Mouse (Mus musculus): ENCODE data around the gene Osbpl11. TPM values are rescaled to one million over a fixed set of nuclear protein-coding genes. Genes with fewer than 3 reads are reported as not detected.
A peak's percentile ranks its signal among the peaks of the same experiment; 100 is the strongest.
"Not testable (repeated sequence)": the region's sequence is repeated elsewhere in the genome, so short reads cannot be mapped to it uniquely, and the experiment has no call there.

The Osbpl11 gene
- polyA plus RNA-seq, 1 experiment from 2014 or later: 19.7 TPM

- Histone ChIP-seq H3K9ac (ENCODE audit: low read depth, low read length) (no peak overlapping the region), H3K4me1 (replicated peaks; ENCODE audit: control insufficient read depth, insufficient read depth, low read length) (no peaks in the 10 kb centered on the region), H3K4me3 (ENCODE audit: low read depth, low read length) (no peak overlapping the region), H3K27ac (ENCODE audit: low read depth, low read length) (no peak overlapping the region), H3K9me3 (ENCODE audit: control insufficient read depth, low read length) (no peaks in the 10 kb centered on the region), H3K36me3 (ENCODE audit: control insufficient read depth, insufficient read depth, low read length) (no peaks in the 10 kb centered on the region), H3K4me2 (replicated peaks; ENCODE audit: low read depth, low read length) (no peak overlapping the region), H3K27me3 (ENCODE audit: control insufficient read depth, insufficient read depth, low read length) (no peaks in the 10 kb centered on the region)
- ATAC-seq (ENCODE audit: low FRiP score) (no peak), DNase-seq (ENCODE audit: low spot score) (peak; percentile 53)
- WGBS: 52% methylated on average over 4 of the region's 4 CpGs
These were observed 29.9 kb upstream of the Osbpl11 start for GRCm38 (mm10) chr16:33154992-33155391.

DNA sequence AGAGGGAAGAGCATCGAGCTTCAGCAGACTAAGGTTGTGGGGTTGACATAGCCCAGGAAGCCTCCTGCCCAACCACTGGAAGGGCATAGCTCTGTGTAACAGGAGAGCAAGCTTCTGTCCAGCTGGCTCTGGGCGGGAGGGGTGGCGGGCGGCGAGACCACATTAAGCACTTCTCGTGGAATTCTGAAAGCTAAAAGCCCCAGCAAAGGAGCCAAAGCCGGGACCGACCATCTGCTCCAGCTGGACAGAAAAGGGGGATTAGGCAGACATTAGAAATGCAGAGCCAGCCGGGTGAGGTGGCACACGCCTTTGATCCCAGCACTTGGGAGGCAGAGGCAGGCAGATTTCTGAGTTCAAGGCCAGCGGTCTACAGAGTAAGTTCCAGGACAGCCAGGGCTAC is 26.9 kb upstream of the Osbpl11 start:
- Histone ChIP-seq H3K4me1 (replicated peaks; ENCODE audit: control insufficient read depth, insufficient read depth, low read length) (no peaks in the 10 kb centered on the region), H3K36me3 (ENCODE audit: control insufficient read depth, insufficient read depth, low read length) (no peaks in the 10 kb centered on the region), H3K4me3 (ENCODE audit: low read depth, low read length) (no peak overlapping the region), H3K27me3 (ENCODE audit: control insufficient read depth, insufficient read depth, low read length) (no peaks in the 10 kb centered on the region), H3K9me3 (ENCODE audit: control insufficient read depth, low read length) (no peaks in the 10 kb centered on the region), H3K27ac (ENCODE audit: low read depth, low read length) (no peak overlapping the region), H3K9ac (ENCODE audit: low read depth, low read length) (no peak overlapping the region), H3K4me2 (replicated peaks; ENCODE audit: low read depth, low read length) (no peak overlapping the region)
- ATAC-seq (ENCODE audit: low FRiP score): no peak
- WGBS: 83% methylated on average over 11 of the region's 11 CpGs
- DNase-seq (ENCODE audit: low spot score): no peak

GRCm38 (mm10) chr16:33158590-33159071 is 26.2 kb upstream of the Osbpl11 start:
- no peak for ATAC-seq (ENCODE audit: low FRiP score)
- Histone ChIP-seq H3K4me1 (replicated peaks; ENCODE audit: control insufficient read depth, insufficient read depth, low read length) (no peaks in the 10 kb centered on the region), H3K27me3 (ENCODE audit: control insufficient read depth, insufficient read depth, low read length) (no peaks in the 10 kb centered on the region), H3K27ac (ENCODE audit: low read depth, low read length) (no peak overlapping the region), H3K4me3 (ENCODE audit: low read depth, low read length) (no peak overlapping the region), H3K9ac (ENCODE audit: low read depth, low read length) (no peak overlapping the region), H3K9me3 (ENCODE audit: control insufficient read depth, low read length) (no peaks in the 10 kb centered on the region), H3K36me3 (ENCODE audit: control insufficient read depth, insufficient read depth, low read length) (no peaks in the 10 kb centered on the region), H3K4me2 (replicated peaks; ENCODE audit: low read depth, low read length) (no peak overlapping the region)
- 90% methylated on average over 14 of the region's 14 CpGs for WGBS
- DNase-seq (ENCODE audit: low spot score): no peak

DNA sequence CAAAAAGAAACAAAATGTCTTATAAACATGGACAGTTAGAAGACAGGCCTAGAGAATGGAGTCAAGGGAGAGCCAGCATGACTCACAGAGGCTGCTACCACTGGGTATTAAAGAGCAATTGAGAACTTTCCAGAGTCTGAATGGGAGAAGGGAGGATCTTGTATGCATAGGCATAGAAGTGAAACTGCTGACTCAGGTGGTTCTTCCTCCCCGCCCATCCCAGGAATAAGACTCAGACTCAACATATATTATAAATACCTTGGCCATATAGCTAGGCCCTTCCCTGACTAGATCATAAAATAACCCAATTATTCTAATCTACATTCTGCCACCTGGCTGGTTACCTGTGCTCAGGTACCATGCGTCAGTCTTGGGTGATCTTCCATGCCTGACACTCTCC is 25.5 kb upstream of the Osbpl11 start:
- WGBS: 92% methylated on average over 2 of the region's 2 CpGs
- no peaks in the 10 kb centered on the region for H3K36me3 ChIP-seq (ENCODE audit: control insufficient read depth, insufficient read depth, low read length)
- ATAC-seq (ENCODE audit: low FRiP score): no peak
- no peak overlapping the region for H3K4me3 ChIP-seq (ENCODE audit: low read depth, low read length)
- H3K27me3 ChIP-seq (ENCODE audit: control insufficient read depth, insufficient read depth, low read length): no peaks in the 10 kb centered on the region
- H3K4me1 ChIP-seq (replicated peaks; ENCODE audit: control insufficient read depth, insufficient read depth, low read length): no peaks in the 10 kb centered on the region
- no peak overlapping the region for H3K4me2 ChIP-seq (replicated peaks; ENCODE audit: low read depth, low read length)
- no peak overlapping the region for H3K9ac ChIP-seq (ENCODE audit: low read depth, low read length)
- no peaks in the 10 kb centered on the region for H3K9me3 ChIP-seq (ENCODE audit: control insufficient read depth, low read length)
- no peak for DNase-seq (ENCODE audit: low spot score)
- no peak overlapping the region for H3K27ac ChIP-seq (ENCODE audit: low read depth, low read length)

- Histone ChIP-seq H3K27ac (ENCODE audit: low read depth, low read length) (no peak overlapping the region), H3K4me3 (ENCODE audit: low read depth, low read length) (no peak overlapping the region), H3K9ac (ENCODE audit: low read depth, low read length) (no peak overlapping the region), H3K36me3 (ENCODE audit: control insufficient read depth, insufficient read depth, low read length) (no peaks in the 10 kb centered on the region), H3K4me2 (replicated peaks; ENCODE audit: low read depth, low read length) (no peak overlapping the region), H3K4me1 (replicated peaks; ENCODE audit: control insufficient read depth, insufficient read depth, low read length) (no peaks in the 10 kb centered on the region), H3K27me3 (ENCODE audit: control insufficient read depth, insufficient read depth, low read length) (no peaks in the 10 kb centered on the region), H3K9me3 (ENCODE audit: control insufficient read depth, low read length) (no peaks in the 10 kb centered on the region)
- WGBS: 84% methylated on average over 13 of the region's 13 CpGs
- DNase-seq (ENCODE audit: low spot score): no peak
- ATAC-seq (ENCODE audit: low FRiP score): no peak
These were observed 21.4 kb upstream of the Osbpl11 start for GRCm38 (mm10) chr16:33163330-33164090.

GRCm38 (mm10) chr16:33166284-33166683 is 18.6 kb upstream of the Osbpl11 start:
- not testable (repeated sequence) for H3K9me3 ChIP-seq (ENCODE audit: control insufficient read depth, low read length); H3K4me1 ChIP-seq (replicated peaks; ENCODE audit: control insufficient read depth, insufficient read depth, low read length); ATAC-seq (ENCODE audit: low FRiP score); H3K9ac ChIP-seq (ENCODE audit: low read depth, low read length); H3K27ac ChIP-seq (ENCODE audit: low read depth, low read length); H3K4me3 ChIP-seq (ENCODE audit: low read depth, low read length); H3K4me2 ChIP-seq (replicated peaks; ENCODE audit: low read depth, low read length); H3K27me3 ChIP-seq (ENCODE audit: control insufficient read depth, insufficient read depth, low read length); H3K36me3 ChIP-seq (ENCODE audit: control insufficient read depth, insufficient read depth, low read length)
- WGBS: 57% methylated on average over 6 of the region's 6 CpGs
- peak; percentile 51 for DNase-seq (ENCODE audit: low spot score)

DNA sequence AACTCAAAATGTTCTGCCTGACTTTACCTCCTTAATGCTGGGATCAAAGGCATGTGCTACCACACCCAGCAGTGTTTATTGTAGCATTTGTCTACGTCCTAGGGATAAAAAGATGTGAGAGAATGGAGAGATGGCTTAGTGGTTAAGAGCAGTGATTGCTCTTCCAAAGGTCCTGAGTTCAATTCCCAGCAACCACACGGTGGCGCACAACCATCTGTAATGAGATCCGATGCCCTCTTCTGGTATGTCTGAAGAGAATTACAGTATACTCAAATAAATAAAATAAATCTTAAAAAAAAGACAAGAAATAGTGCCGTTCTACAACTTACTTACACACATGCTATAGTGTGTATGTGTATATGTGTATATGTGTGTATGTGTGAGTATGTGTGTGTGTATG is 17.3 kb upstream of the Osbpl11 start:
- Histone ChIP-seq H3K36me3 (ENCODE audit: control insufficient read depth, insufficient read depth, low read length) (no peaks in the 10 kb centered on the region), H3K4me1 (replicated peaks; ENCODE audit: control insufficient read depth, insufficient read depth, low read length) (no peaks in the 10 kb centered on the region), H3K9ac (ENCODE audit: low read depth, low read length) (no peak overlapping the region), H3K9me3 (ENCODE audit: control insufficient read depth, low read length) (no peaks in the 10 kb centered on the region), H3K27me3 (ENCODE audit: control insufficient read depth, insufficient read depth, low read length) (no peaks in the 10 kb centered on the region), H3K27ac (ENCODE audit: low read depth, low read length) (no peak overlapping the region), H3K4me3 (ENCODE audit: low read depth, low read length) (no peak overlapping the region), H3K4me2 (replicated peaks; ENCODE audit: low read depth, low read length) (no peak overlapping the region)
- WGBS: 39% methylated on average over 5 of the region's 5 CpGs
- ATAC-seq (ENCODE audit: low FRiP score) (no peak), DNase-seq (ENCODE audit: low spot score) (no peak)

DNA sequence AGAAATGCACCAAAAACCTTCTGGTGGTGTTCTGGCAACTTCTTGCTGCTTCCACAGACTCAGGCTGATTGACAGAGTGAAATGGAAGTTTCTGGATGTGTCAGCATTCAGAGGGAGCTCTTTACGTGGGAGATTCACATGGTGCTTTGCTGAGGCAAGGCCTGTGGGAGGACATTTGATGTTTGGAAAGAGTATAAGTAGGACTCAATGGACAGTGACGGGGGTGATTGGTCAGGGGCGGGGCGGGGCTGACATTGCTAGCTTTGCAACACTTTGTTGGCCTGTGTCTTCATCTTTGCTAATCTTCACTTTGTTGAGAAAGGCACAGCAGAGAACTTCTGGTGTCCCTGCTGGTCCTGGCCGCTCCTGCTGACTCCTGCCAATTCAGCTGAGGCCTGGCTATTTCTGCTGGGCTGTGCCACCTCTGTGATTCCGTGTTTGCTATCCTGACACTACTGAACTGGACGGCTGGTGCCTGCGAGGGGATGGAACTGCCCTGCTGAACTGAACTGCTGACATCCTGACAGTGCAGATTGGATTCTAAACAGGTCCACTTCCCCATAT is 15.3 kb upstream of the Osbpl11 start:
- WGBS: 67% methylated on average over 8 of the region's 8 CpGs
- Histone ChIP-seq H3K36me3 (ENCODE audit: control insufficient read depth, insufficient read depth, low read length) (no peaks in the 10 kb centered on the region), H3K27me3 (ENCODE audit: control insufficient read depth, insufficient read depth, low read length) (no peaks in the 10 kb centered on the region), H3K9me3 (ENCODE audit: control insufficient read depth, low read length) (no peaks in the 10 kb centered on the region), H3K27ac (ENCODE audit: low read depth, low read length) (no peak overlapping the region), H3K4me3 (ENCODE audit: low read depth, low read length) (no peak overlapping the region), H3K4me1 (replicated peaks; ENCODE audit: control insufficient read depth, insufficient read depth, low read length) (no peaks in the 10 kb centered on the region), H3K9ac (ENCODE audit: low read depth, low read length) (no peak overlapping the region), H3K4me2 (replicated peaks; ENCODE audit: low read depth, low read length) (no peak overlapping the region)
- DNase-seq (ENCODE audit: low spot score): no peak
- ATAC-seq (ENCODE audit: low FRiP score): no peak

Data from hindbrain, embryonic 11.5 days (tissue).